Mouse (Mus musculus): ENCODE results near the gene Slc17a7. TPM values are rescaled to one million over a fixed set of nuclear protein-coding genes. Genes with fewer than 3 reads are reported as not detected.

Slc17a7 gene
- total and polyA plus RNA-seq, 3 experiments: 0.08 to 0.11 TPM; not detected in 1

- ATAC-seq (ENCODE audit: extremely low read depth, insufficient number of reproducible peaks, low FRiP score, poor library complexity, severe bottlenecking): no peak
- H3K4me1 ChIP-seq (ENCODE audit: insufficient read depth, low read depth, low read length): peaks cover 10% of the 10 kb centered on the region
Measured at GRCm38 (mm10) chr7:45192585-45193310, 29.0 kb downstream of the Slc17a7 start.

GRCm38 (mm10) chr7:45193406-45193805 lies 29.7 kb downstream of the Slc17a7 start:
- no peak for ATAC-seq (ENCODE audit: extremely low read depth, insufficient number of reproducible peaks, low FRiP score, poor library complexity, severe bottlenecking)
- no peak for TF ChIP-seq TAL1 (conservative IDR thresholded peaks at IDR 0.05; ENCODE audit: low read depth, low read length)
- TF ChIP-seq POLR2AphosphoS5 (IDR thresholded peaks at IDR 0.05; ENCODE audit: insufficient replicate concordance, low read depth, low read length): no peak
- no peak for TF ChIP-seq GATA2 (IDR thresholded peaks at IDR 0.05; ENCODE audit: borderline replicate concordance, low read depth, low read length)
- no peak for TF ChIP-seq CTCF (IDR thresholded peaks at IDR 0.05; ENCODE audit: low read depth, low read length)
- TF ChIP-seq GATA1 (IDR thresholded peaks at IDR 0.05; ENCODE audit: borderline replicate concordance, low read length): no peak

More at GRCm38 (mm10) chr7:45192585-45193310, 29.0 kb downstream of the Slc17a7 start:
- Histone ChIP-seq H3K36me3 (replicated peaks) (no peaks in the 10 kb centered on the region), H3K4me3 (ENCODE audit: low read depth, low read length) (no peak overlapping the region), H3K9me3 (replicated peaks) (no peaks in the 10 kb centered on the region), H3K27me3 (ENCODE audit: insufficient read depth, low read length) (peaks cover 85% of the 10 kb centered on the region)
- TF ChIP-seq POLR2AphosphoS5 (IDR thresholded peaks at IDR 0.05; ENCODE audit: insufficient replicate concordance, low read depth, low read length) (no peak), GATA2 (IDR thresholded peaks at IDR 0.05; ENCODE audit: borderline replicate concordance, low read depth, low read length) (no peak), GATA1 (IDR thresholded peaks at IDR 0.05; ENCODE audit: borderline replicate concordance, low read length) (no peak), TAL1 (conservative IDR thresholded peaks at IDR 0.05; ENCODE audit: low read depth, low read length) (no peak), CTCF (IDR thresholded peaks at IDR 0.05; ENCODE audit: low read depth, low read length) (no peak)
- DNase-seq (ENCODE audit: low spot score): no peak

GRCm38 (mm10) chr7:45193871-45194785 lies 30.4 kb downstream of the Slc17a7 start:
- TF ChIP-seq TAL1 (conservative IDR thresholded peaks at IDR 0.05; ENCODE audit: low read depth, low read length) (no peak), POLR2AphosphoS5 (IDR thresholded peaks at IDR 0.05; ENCODE audit: insufficient replicate concordance, low read depth, low read length) (no peak), CTCF (IDR thresholded peaks at IDR 0.05; ENCODE audit: low read depth, low read length) (no peak), GATA2 (IDR thresholded peaks at IDR 0.05; ENCODE audit: borderline replicate concordance, low read depth, low read length) (no peak), GATA1 (IDR thresholded peaks at IDR 0.05; ENCODE audit: borderline replicate concordance, low read length) (no peak)
- DNase-seq (ENCODE audit: low spot score): no peak
- Histone ChIP-seq H3K36me3 (replicated peaks) (no peaks in the 10 kb centered on the region), H3K27me3 (ENCODE audit: insufficient read depth, low read length) (peaks cover 80% of the 10 kb centered on the region), H3K9me3 (replicated peaks) (no peaks in the 10 kb centered on the region), H3K4me3 (ENCODE audit: low read depth, low read length) (no peak overlapping the region), H3K4me1 (ENCODE audit: insufficient read depth, low read depth, low read length) (peaks cover 10% of the 10 kb centered on the region)
- no peak for ATAC-seq (ENCODE audit: extremely low read depth, insufficient number of reproducible peaks, low FRiP score, poor library complexity, severe bottlenecking)

More at GRCm38 (mm10) chr7:45193406-45193805, 29.7 kb downstream of the Slc17a7 start:
- H3K4me3 ChIP-seq (ENCODE audit: low read depth, low read length): no peak overlapping the region
- peaks cover 82% of the 10 kb centered on the region for H3K27me3 ChIP-seq (ENCODE audit: insufficient read depth, low read length)
- peaks cover 10% of the 10 kb centered on the region for H3K4me1 ChIP-seq (ENCODE audit: insufficient read depth, low read depth, low read length)
- H3K9me3 ChIP-seq (replicated peaks): no peaks in the 10 kb centered on the region
- DNase-seq (ENCODE audit: low spot score): no peak
- H3K36me3 ChIP-seq (replicated peaks): no peaks in the 10 kb centered on the region

- H3K27me3 ChIP-seq (ENCODE audit: insufficient read depth, low read length): peaks cover 79% of the 10 kb centered on the region
Measured at GRCm38 (mm10) chr7:45195341-45196175, 31.8 kb downstream of the Slc17a7 start.

GRCm38 (mm10) chr7:45196176-45196535 lies 32.4 kb downstream of the Slc17a7 start:
- Histone ChIP-seq H3K4me3 (ENCODE audit: low read depth, low read length) (no peak overlapping the region), H3K36me3 (replicated peaks) (no peaks in the 10 kb centered on the region), H3K4me1 (ENCODE audit: insufficient read depth, low read depth, low read length) (peaks cover 10% of the 10 kb centered on the region), H3K27me3 (ENCODE audit: insufficient read depth, low read length) (peaks cover 77% of the 10 kb centered on the region), H3K9me3 (replicated peaks) (no peaks in the 10 kb centered on the region)
- DNase-seq (ENCODE audit: low spot score) (no peak), ATAC-seq (ENCODE audit: extremely low read depth, insufficient number of reproducible peaks, low FRiP score, poor library complexity, severe bottlenecking) (no peak)
- TF ChIP-seq CTCF (IDR thresholded peaks at IDR 0.05; ENCODE audit: low read depth, low read length) (no peak), GATA1 (IDR thresholded peaks at IDR 0.05; ENCODE audit: borderline replicate concordance, low read length) (no peak), POLR2AphosphoS5 (IDR thresholded peaks at IDR 0.05; ENCODE audit: insufficient replicate concordance, low read depth, low read length) (no peak), GATA2 (IDR thresholded peaks at IDR 0.05; ENCODE audit: borderline replicate concordance, low read depth, low read length) (no peak), TAL1 (conservative IDR thresholded peaks at IDR 0.05; ENCODE audit: low read depth, low read length) (no peak)

More at GRCm38 (mm10) chr7:45195341-45196175, 31.8 kb downstream of the Slc17a7 start:
- H3K4me1 ChIP-seq (ENCODE audit: insufficient read depth, low read depth, low read length): peaks cover 10% of the 10 kb centered on the region
- H3K4me3 ChIP-seq (ENCODE audit: low read depth, low read length): no peak overlapping the region
- DNase-seq (ENCODE audit: low spot score) (no peak), ATAC-seq (ENCODE audit: extremely low read depth, insufficient number of reproducible peaks, low FRiP score, poor library complexity, severe bottlenecking) (no peak)
- TF ChIP-seq GATA2 (IDR thresholded peaks at IDR 0.05; ENCODE audit: borderline replicate concordance, low read depth, low read length) (no peak), CTCF (IDR thresholded peaks at IDR 0.05; ENCODE audit: low read depth, low read length) (no peak), GATA1 (IDR thresholded peaks at IDR 0.05; ENCODE audit: borderline replicate concordance, low read length) (no peak)
- no peaks in the 10 kb centered on the region for H3K36me3 ChIP-seq (replicated peaks)
- no peaks in the 10 kb centered on the region for H3K9me3 ChIP-seq (replicated peaks)

All from G1E (cell line).